Mouse (Mus musculus): ENCODE results near the gene Slc39a5. TPM values are rescaled to one million over a fixed set of nuclear protein-coding genes. Genes with fewer than 3 reads are reported as not detected.

The Slc39a5 gene
- polyA plus RNA-seq, 1 experiment from 2014 or later, result 0.24 TPM

- ATAC-seq (replicated peaks; ENCODE audit: insufficient number of reproducible peaks, insufficient read depth, low FRiP score, low read depth), result no peak
- peaks cover 92% of the 10 kb centered on the region for H3K36me3 ChIP-seq
- WGBS, result 64% methylated on average over 6 of the region's 6 CpGs
- no peaks in the 10 kb centered on the region for H3K9me3 ChIP-seq (replicated peaks)
- H3K27me3 ChIP-seq, result no peaks in the 10 kb centered on the region
- H3K4me2 ChIP-seq, result no peak overlapping the region
- H3K9ac ChIP-seq, result no peak overlapping the region
- H3K27ac ChIP-seq, result 0 out of 2 replicates have a peak overlapping the region, but pooled peaks have one; percentile 16
- H3K4me3 ChIP-seq, result no peak overlapping the region
- H3K4me1 ChIP-seq (replicated peaks), result peaks cover 4% of the 10 kb centered on the region; the same call in 1 of the 2 replicates
These were observed 41.8 kb downstream of the Slc39a5 start for GRCm38 (mm10) chr10:128359226-128359625.

GRCm38 (mm10) chr10:128358796-128359195, 42.2 kb downstream of the Slc39a5 start:
- no peak overlapping the region for H3K27ac ChIP-seq
- peaks cover 92% of the 10 kb centered on the region for H3K36me3 ChIP-seq
- H3K27me3 ChIP-seq, result no peaks in the 10 kb centered on the region
- no peak overlapping the region for H3K4me3 ChIP-seq
- peaks cover 4% of the 10 kb centered on the region; the same call in 1 of the 2 replicates for H3K4me1 ChIP-seq (replicated peaks)
- H3K4me2 ChIP-seq, result no peak overlapping the region
- ATAC-seq (replicated peaks; ENCODE audit: insufficient number of reproducible peaks, insufficient read depth, low FRiP score, low read depth), result no peak
- H3K9me3 ChIP-seq (replicated peaks), result no peaks in the 10 kb centered on the region
- H3K9ac ChIP-seq, result no peak overlapping the region
- 48% methylated on average over 2 of the region's 2 CpGs for WGBS

GRCm38 (mm10) chr10:128347541-128347940, 53.5 kb downstream of the Slc39a5 start:
- ATAC-seq (replicated peaks; ENCODE audit: insufficient number of reproducible peaks, insufficient read depth, low FRiP score, low read depth), result no peak
- Histone ChIP-seq H3K27me3 (no peaks in the 10 kb centered on the region), H3K27ac (no peak overlapping the region), H3K4me3 (no peak overlapping the region), H3K4me2 (no peak overlapping the region), H3K36me3 (peaks cover 37% of the 10 kb centered on the region), H3K4me1 (replicated peaks) (peaks cover 43% of the 10 kb centered on the region), H3K9me3 (replicated peaks) (no peaks in the 10 kb centered on the region), H3K9ac (no peak overlapping the region)
- 86% methylated on average over 8 of the region's 8 CpGs for WGBS

Small RNA genes lying within 50 kb of the gene (microRNA-seq; reads per million reads assigned to microRNA genes)
- gene Gm25361, result not detected
- gene Gm26308, result not detected
- gene Mir6914, result not detected
- 0.63 reads per million for gene Mir6915

Other genes starting within 250 kb of the Slc39a5 start
- gene Rbms2, start 220.9 kb downstream of the Slc39a5 start, polyA plus RNA-seq (2015; fragmentation: Nextera tagmentation; extraction: Ambion mirVana), result 33.8 and 38.2 TPM in 2 replicates
- gene Gls2, start 206.8 kb downstream of the Slc39a5 start, polyA plus RNA-seq (2015; fragmentation: Nextera tagmentation; extraction: Ambion mirVana), result 0.58 and 0.66 TPM in 2 replicates
- 37.9 and 38.6 TPM in 2 replicates for gene Spryd4, start 189.4 kb downstream of the Slc39a5 start, polyA plus RNA-seq (2015; fragmentation: Nextera tagmentation; extraction: Ambion mirVana)
- 0.08 TPM in 1 of 2 replicates, not detected in the other for gene Mip, start 175.4 kb downstream of the Slc39a5 start, polyA plus RNA-seq (2015; fragmentation: Nextera tagmentation; extraction: Ambion mirVana)
- gene Timeless, start 169.2 kb downstream of the Slc39a5 start, polyA plus RNA-seq (2015; fragmentation: Nextera tagmentation; extraction: Ambion mirVana), result 22.3 and 32.1 TPM in 2 replicates
- gene Apon, start 147.1 kb downstream of the Slc39a5 start, polyA plus RNA-seq (2015; fragmentation: Nextera tagmentation; extraction: Ambion mirVana), result 0.10 and 0.14 TPM in 2 replicates
- 0.13 and 1.2 TPM in 2 replicates for gene Apof, start 132.6 kb downstream of the Slc39a5 start, polyA plus RNA-seq (2015; fragmentation: Nextera tagmentation; extraction: Ambion mirVana)
- gene Stat2, start 130.7 kb downstream of the Slc39a5 start, polyA plus RNA-seq (2015; fragmentation: Nextera tagmentation; extraction: Ambion mirVana), result 9.6 and 12.3 TPM in 2 replicates
- 4.0 and 4.8 TPM in 2 replicates for gene Il23a, start 102.5 kb downstream of the Slc39a5 start, polyA plus RNA-seq (2015; fragmentation: Nextera tagmentation; extraction: Ambion mirVana)
- 22.3 and 27.8 TPM in 2 replicates for gene Pan2, start 97.9 kb downstream of the Slc39a5 start, polyA plus RNA-seq (2015; fragmentation: Nextera tagmentation; extraction: Ambion mirVana)
- gene Cnpy2, start 78.8 kb downstream of the Slc39a5 start, polyA plus RNA-seq (2015; fragmentation: Nextera tagmentation; extraction: Ambion mirVana), result 186 and 213 TPM in 2 replicates
- gene Cs, start 63.5 kb downstream of the Slc39a5 start, polyA plus RNA-seq (2015; fragmentation: Nextera tagmentation; extraction: Ambion mirVana), result 448 and 450 TPM in 2 replicates
- 17.0 TPM in 2 replicates for gene Coq10a, start 32.2 kb downstream of the Slc39a5 start, polyA plus RNA-seq (2015; fragmentation: Nextera tagmentation; extraction: Ambion mirVana)
- 6.8 and 11.8 TPM in 2 replicates for gene Ankrd52, start 24.1 kb downstream of the Slc39a5 start, polyA plus RNA-seq (2015; fragmentation: Nextera tagmentation; extraction: Ambion mirVana)
- 52.6 and 58.9 TPM in 2 replicates for gene Nabp2, start 10.3 kb upstream of the Slc39a5 start, polyA plus RNA-seq (2015; fragmentation: Nextera tagmentation; extraction: Ambion mirVana)
- gene Rnf41, start 10.4 kb upstream of the Slc39a5 start, polyA plus RNA-seq (2015; fragmentation: Nextera tagmentation; extraction: Ambion mirVana), result 25.5 and 29.0 TPM in 2 replicates
- gene Smarcc2, start 58.0 kb upstream of the Slc39a5 start, polyA plus RNA-seq (2015; fragmentation: Nextera tagmentation; extraction: Ambion mirVana), result 59.2 and 60.3 TPM in 2 replicates
- 1,051 and 1,154 TPM in 2 replicates for gene Myl6, start 92.9 kb upstream of the Slc39a5 start, polyA plus RNA-seq (2015; fragmentation: Nextera tagmentation; extraction: Ambion mirVana)
- 4.3 and 4.6 TPM in 2 replicates for gene Myl6b, start 97.5 kb upstream of the Slc39a5 start, polyA plus RNA-seq (2015; fragmentation: Nextera tagmentation; extraction: Ambion mirVana)
- 19.4 and 29.0 TPM in 2 replicates for gene Esyt1, start 124.6 kb upstream of the Slc39a5 start, polyA plus RNA-seq (2015; fragmentation: Nextera tagmentation; extraction: Ambion mirVana)
- 10.2 and 11.0 TPM in 2 replicates for gene Zc3h10, start 146.5 kb upstream of the Slc39a5 start, polyA plus RNA-seq (2015; fragmentation: Nextera tagmentation; extraction: Ambion mirVana)
- gene Rpl41, start 148.1 kb upstream of the Slc39a5 start, polyA plus RNA-seq (2015; fragmentation: Nextera tagmentation; extraction: Ambion mirVana), result 2,261 and 2,363 TPM in 2 replicates
- 101 and 132 TPM in 2 replicates for gene Pa2g4, start 164.8 kb upstream of the Slc39a5 start, polyA plus RNA-seq (2015; fragmentation: Nextera tagmentation; extraction: Ambion mirVana)
- 3.4 and 5.0 TPM in 2 replicates for gene Erbb3, start 188.4 kb upstream of the Slc39a5 start, polyA plus RNA-seq (2015; fragmentation: Nextera tagmentation; extraction: Ambion mirVana)
- 359 and 409 TPM in 2 replicates for gene Rps26, start 225.5 kb upstream of the Slc39a5 start, polyA plus RNA-seq (2015; fragmentation: Nextera tagmentation; extraction: Ambion mirVana)
- 1.3 and 1.4 TPM in 2 replicates for gene Ikzf4, start 244.8 kb upstream of the Slc39a5 start, polyA plus RNA-seq (2015; fragmentation: Nextera tagmentation; extraction: Ambion mirVana)